Mouse (Mus musculus): ENCODE results near the gene 4930469K13Rik. TPM values are rescaled to one million over a fixed set of nuclear protein-coding genes. Genes with fewer than 3 reads are reported as not detected.

The 4930469K13Rik gene
- total and polyA plus RNA-seq, 3 experiments: 0.23 to 0.29 TPM; not detected in 1

GRCm38 (mm10) chr11:34008214-34008613 lies 90.1 kb downstream of the 4930469K13Rik start (continued):
- TF ChIP-seq MAX (IDR thresholded peaks at IDR 0.05; ENCODE audit: low read length) (peak; percentile 68), SMC3 (IDR thresholded peaks at IDR 0.05; ENCODE audit: low read depth, low read length) (no peak; the same call in 1 of the 2 replicates), UBTF (IDR thresholded peaks at IDR 0.05; ENCODE audit: borderline replicate concordance, insufficient read depth, low read depth, low read length) (0 out of 2 replicates have a peak, but pooled peaks have one; percentile 58), USF1 (IDR thresholded peaks at IDR 0.05; ENCODE audit: low read depth, low read length) (peak; percentile 53)

- TF ChIP-seq TBP (IDR thresholded peaks at IDR 0.05; ENCODE audit: low read depth, low read length): peak; percentile 37; the same call in 1 of the 2 replicates
- TF ChIP-seq JUND (IDR thresholded peaks at IDR 0.05; ENCODE audit: low read depth, low read length): no peak
- no peaks in the 10 kb centered on the region for H3K27me3 ChIP-seq (ENCODE audit: control insufficient read depth in 1 of 2, insufficient read depth in 2 of 2, low read length in 2 of 2)
- H3K27ac ChIP-seq (ENCODE audit: control insufficient read depth, low read depth, low read length): peak overlapping the region; percentile 97
- peak overlapping the region; percentile 80 for H3K9ac ChIP-seq (ENCODE audit: control insufficient read depth, low read depth, low read length, poor library complexity, severe bottlenecking)
- no peaks in the 10 kb centered on the region for H3K9me3 ChIP-seq (replicated peaks; ENCODE audit: insufficient read depth, low read length)
- H3K4me1 ChIP-seq (ENCODE audit: control insufficient read depth in 1 of 2, insufficient read depth in 2 of 2, low read length in 2 of 2): peaks cover 35 to 42% of the 10 kb centered on the region in 2 experiments
- H3K79me2 ChIP-seq (ENCODE audit: control insufficient read depth, insufficient read depth, low read length, poor library complexity): no peaks in the 10 kb centered on the region; the same call in 1 of the 2 replicates
- H3K36me3 ChIP-seq (ENCODE audit: control insufficient read depth in 1 of 2, insufficient read depth in 2 of 2, low read length in 2 of 2): peaks cover 0 to 40% of the 10 kb centered on the region in 2 experiments; a peak in 2 of 4 replicates
- peak; percentile 70 for DNase-seq (ENCODE audit: low read depth, low spot score)
- peak overlapping the region; percentile 3 to 39; a peak in 3 of 4 replicates for H3K4me3 ChIP-seq (ENCODE audit: control insufficient read depth in 1 of 2, insufficient read depth in 1 of 2, low read depth in 2 of 2, low read length in 2 of 2)
These were observed 90.7 kb downstream of the 4930469K13Rik start for GRCm38 (mm10) chr11:34007616-34008015.

GRCm38 (mm10) chr11:34002593-34002965 lies 95.8 kb downstream of the 4930469K13Rik start:
- Histone ChIP-seq H3K4me3 (ENCODE audit: control insufficient read depth in 1 of 2, insufficient read depth in 1 of 2, low read depth in 2 of 2, low read length in 2 of 2) (no peak overlapping the region), H3K9ac (ENCODE audit: control insufficient read depth, low read depth, low read length, poor library complexity, severe bottlenecking) (peak overlapping the region; percentile 9; the same call in 1 of the 2 replicates), H3K9me3 (replicated peaks; ENCODE audit: insufficient read depth, low read length) (no peaks in the 10 kb centered on the region), H3K27me3 (ENCODE audit: control insufficient read depth in 1 of 2, insufficient read depth in 2 of 2, low read length in 2 of 2) (no peaks in the 10 kb centered on the region), H3K4me1 (ENCODE audit: control insufficient read depth in 1 of 2, insufficient read depth in 2 of 2, low read length in 2 of 2) (peaks cover 11 to 25% of the 10 kb centered on the region in 2 experiments), H3K27ac (ENCODE audit: control insufficient read depth, low read depth, low read length) (no peak overlapping the region), H3K79me2 (ENCODE audit: control insufficient read depth, insufficient read depth, low read length, poor library complexity) (no peaks in the 10 kb centered on the region), H3K36me3 (ENCODE audit: control insufficient read depth in 1 of 2, insufficient read depth in 2 of 2, low read length in 2 of 2) (peaks cover 0 to 20% of the 10 kb centered on the region in 2 experiments; a peak in 2 of 4 replicates)
- DNase-seq (ENCODE audit: low read depth, low spot score): no peak
- TF ChIP-seq JUND (IDR thresholded peaks at IDR 0.05; ENCODE audit: low read depth, low read length): no peak

GRCm38 (mm10) chr11:34001938-34002592 lies 96.3 kb downstream of the 4930469K13Rik start:
- Histone ChIP-seq H3K9me3 (replicated peaks; ENCODE audit: insufficient read depth, low read length) (no peaks in the 10 kb centered on the region), H3K27ac (ENCODE audit: control insufficient read depth, low read depth, low read length) (no peak overlapping the region), H3K4me1 (ENCODE audit: control insufficient read depth in 1 of 2, insufficient read depth in 2 of 2, low read length in 2 of 2) (peaks cover 8 to 20% of the 10 kb centered on the region in 2 experiments), H3K9ac (ENCODE audit: control insufficient read depth, low read depth, low read length, poor library complexity, severe bottlenecking) (peak overlapping the region; percentile 41), H3K27me3 (ENCODE audit: control insufficient read depth in 1 of 2, insufficient read depth in 2 of 2, low read length in 2 of 2) (no peaks in the 10 kb centered on the region), H3K36me3 (ENCODE audit: control insufficient read depth in 1 of 2, insufficient read depth in 2 of 2, low read length in 2 of 2) (peaks cover 0 to 15% of the 10 kb centered on the region in 2 experiments; a peak in 2 of 4 replicates), H3K4me3 (ENCODE audit: control insufficient read depth in 1 of 2, insufficient read depth in 1 of 2, low read depth in 2 of 2, low read length in 2 of 2) (peak overlapping the region; percentile 11 to 25; a peak in 3 of 4 replicates), H3K79me2 (ENCODE audit: control insufficient read depth, insufficient read depth, low read length, poor library complexity) (no peaks in the 10 kb centered on the region)
- DNase-seq (ENCODE audit: low read depth, low spot score): peak; percentile 86
- TF ChIP-seq MAZ (IDR thresholded peaks at IDR 0.05; ENCODE audit: low read depth, low read length): no peak
- 0 out of 2 replicates have a peak, but pooled peaks have one; percentile 3 for TF ChIP-seq MAFK (IDR thresholded peaks at IDR 0.05; ENCODE audit: borderline replicate concordance, low read depth, low read length)
- TF ChIP-seq CHD2 (IDR thresholded peaks at IDR 0.05; ENCODE audit: low read length): no peak
- 0 out of 2 replicates have a peak, but pooled peaks have one; percentile 22 for TF ChIP-seq ETS1 (IDR thresholded peaks at IDR 0.05; ENCODE audit: low read depth, low read length)
- peak; percentile 28; the same call in 1 of the 2 replicates for TF ChIP-seq NELFE (IDR thresholded peaks at IDR 0.05; ENCODE audit: low read depth, low read length)
- TF ChIP-seq MEF2A (IDR thresholded peaks at IDR 0.05; ENCODE audit: extremely low read depth, insufficient replicate concordance, low read depth, low read length, poor library complexity, severe bottlenecking): no peak
- 0 out of 2 replicates have a peak, but pooled peaks have one; percentile 19 for TF ChIP-seq ZNF384 (IDR thresholded peaks at IDR 0.05; ENCODE audit: low read depth, low read length)
- TF ChIP-seq POLR2AphosphoS2 (IDR thresholded peaks at IDR 0.05; ENCODE audit: low read length): no peak
- TF ChIP-seq SIN3A (IDR thresholded peaks at IDR 0.05; ENCODE audit: low read length): peak; percentile 56; the same call in 1 of the 2 replicates
- no peak for TF ChIP-seq HCFC1 (IDR thresholded peaks at IDR 0.05; ENCODE audit: low read depth, low read length)
- 0 out of 2 replicates have a peak, but pooled peaks have one; percentile 19 for TF ChIP-seq ZKSCAN1 (IDR thresholded peaks at IDR 0.05; ENCODE audit: low read depth, low read length)
- no peak for TF ChIP-seq NRF1 (IDR thresholded peaks at IDR 0.05; ENCODE audit: insufficient read depth, low read depth, low read length, poor library complexity, severe bottlenecking)
- TF ChIP-seq JUND (IDR thresholded peaks at IDR 0.05; ENCODE audit: low read depth, low read length): peak; percentile 29; the same call in 1 of the 2 replicates
- no peak for TF ChIP-seq ZMIZ1 (IDR thresholded peaks at IDR 0.05; ENCODE audit: low read depth, low read length)
- TF ChIP-seq MAX (IDR thresholded peaks at IDR 0.05; ENCODE audit: low read length): 0 out of 2 replicates have a peak, but pooled peaks have one; percentile 17
- peak; percentile 82 to 92 (median 87) for TF ChIP-seq CTCF (IDR thresholded peaks at IDR 0.05 in 2 of 3, conservative IDR thresholded peaks at IDR 0.05 in 1 of 3; ENCODE audit: control insufficient read depth in 1 of 3, insufficient read depth in 1 of 3, low read depth in 2 of 3, low read length in 3 of 3, poor library complexity in 1 of 3, severe bottlenecking in 1 of 3)
- TF ChIP-seq USF1 (IDR thresholded peaks at IDR 0.05; ENCODE audit: low read depth, low read length): 0 out of 2 replicates have a peak, but pooled peaks have one; percentile 15

Measured in MEL (cell line).